Mouse (Mus musculus): ENCODE results near the gene Cnnm4. TPM values are rescaled to one million over a fixed set of nuclear protein-coding genes. Genes with fewer than 3 reads are reported as not detected.

Gene Cnnm4
- total and polyA plus RNA-seq, 2 experiments from 2014 or later: 10.0 to 18.5 TPM

- WGBS: 5% methylated on average over 1 of the region's 1 CpGs
- Histone ChIP-seq H3K4me2 (ENCODE audit: low read depth, low read length) (peak overlapping the region; percentile 87), H3K36me3 (ENCODE audit: insufficient read depth, low read length) (no peaks in the 10 kb centered on the region), H3K27ac (peak overlapping the region; percentile 97; the same call in 1 of the 2 replicates), H3K27me3 (ENCODE audit: insufficient read depth, low read length) (no peaks in the 10 kb centered on the region), H3K4me3 (ENCODE audit: low read length) (peak overlapping the region; percentile 93), H3K4me1 (ENCODE audit: insufficient read depth, low read length) (peaks cover 20% of the 10 kb centered on the region), H3K9ac (replicated peaks; ENCODE audit: low read length) (peak overlapping the region; percentile 83), H3K9me3 (ENCODE audit: low read length) (no peaks in the 10 kb centered on the region)
- no peak for ATAC-seq
- DNase-seq (ENCODE audit: low spot score): peak; percentile 52
- no peak for TF ChIP-seq CTCF (IDR thresholded peaks at IDR 0.05; ENCODE audit: low read depth)
These were observed 41.9 kb downstream of the Cnnm4 start for GRCm38 (mm10) chr1:36513310-36513709.

GRCm38 (mm10) chr1:36513718-36514117 lies 42.3 kb downstream of the Cnnm4 start:
- Histone ChIP-seq H3K4me2 (ENCODE audit: low read depth, low read length) (peak overlapping the region; percentile 87), H3K27me3 (ENCODE audit: insufficient read depth, low read length) (no peaks in the 10 kb centered on the region), H3K4me3 (ENCODE audit: low read length) (peak overlapping the region; percentile 93), H3K4me1 (ENCODE audit: insufficient read depth, low read length) (peaks cover 20% of the 10 kb centered on the region), H3K27ac (no peak overlapping the region), H3K9me3 (ENCODE audit: low read length) (no peaks in the 10 kb centered on the region), H3K36me3 (ENCODE audit: insufficient read depth, low read length) (0 out of 2 replicates have a peak, but pooled peaks cover 2% of the 10 kb centered on the region), H3K9ac (replicated peaks; ENCODE audit: low read length) (no peak overlapping the region)
- TF ChIP-seq CTCF (IDR thresholded peaks at IDR 0.05; ENCODE audit: low read depth): peak; percentile 74
- 17% methylated on average over 2 of the region's 2 CpGs for WGBS
- ATAC-seq: no peak
- DNase-seq (ENCODE audit: low spot score): peak; percentile 74

- Histone ChIP-seq H3K9me3 (ENCODE audit: low read length) (no peaks in the 10 kb centered on the region), H3K36me3 (ENCODE audit: insufficient read depth, low read length) (peaks cover 33% of the 10 kb centered on the region), H3K4me2 (ENCODE audit: low read depth, low read length) (no peak overlapping the region), H3K9ac (replicated peaks; ENCODE audit: low read length) (no peak overlapping the region), H3K27me3 (ENCODE audit: insufficient read depth, low read length) (no peaks in the 10 kb centered on the region), H3K4me3 (ENCODE audit: low read length) (no peak overlapping the region), H3K27ac (no peak overlapping the region), H3K4me1 (ENCODE audit: insufficient read depth, low read length) (peaks cover 18% of the 10 kb centered on the region)
- WGBS: 77% methylated on average over 3 of the region's 3 CpGs
- no peak for DNase-seq (ENCODE audit: low spot score)
- TF ChIP-seq CTCF (IDR thresholded peaks at IDR 0.05; ENCODE audit: low read depth): no peak
- no peak for ATAC-seq
These were observed 46.8 kb downstream of the Cnnm4 start for GRCm38 (mm10) chr1:36518259-36518658.

- no peak overlapping the region for H3K4me2 ChIP-seq (ENCODE audit: low read depth, low read length)
- H3K9ac ChIP-seq (replicated peaks; ENCODE audit: low read length): no peak overlapping the region
- DNase-seq (ENCODE audit: low spot score): no peak
- WGBS: 83% methylated on average over 11 of the region's 11 CpGs
- peaks cover 5% of the 10 kb centered on the region; the same call in 1 of the 2 replicates for H3K4me1 ChIP-seq (ENCODE audit: insufficient read depth, low read length)
- no peaks in the 10 kb centered on the region for H3K9me3 ChIP-seq (ENCODE audit: low read length)
- H3K27me3 ChIP-seq (ENCODE audit: insufficient read depth, low read length): no peaks in the 10 kb centered on the region
- H3K27ac ChIP-seq: no peak overlapping the region
- no peak for TF ChIP-seq CTCF (IDR thresholded peaks at IDR 0.05; ENCODE audit: low read depth)
- no peak overlapping the region for H3K4me3 ChIP-seq (ENCODE audit: low read length)
- no peak for ATAC-seq
- peaks cover 36% of the 10 kb centered on the region for H3K36me3 ChIP-seq (ENCODE audit: insufficient read depth, low read length)
These were observed 48.2 kb downstream of the Cnnm4 start for GRCm38 (mm10) chr1:36519626-36520025.

GRCm38 (mm10) chr1:36522210-36522609 lies 50.8 kb downstream of the Cnnm4 start:
- TF ChIP-seq CTCF (IDR thresholded peaks at IDR 0.05; ENCODE audit: low read depth): no peak
- no peak overlapping the region for H3K4me3 ChIP-seq (ENCODE audit: low read length)
- H3K4me1 ChIP-seq (ENCODE audit: insufficient read depth, low read length): no peaks in the 10 kb centered on the region
- no peaks in the 10 kb centered on the region for H3K27me3 ChIP-seq (ENCODE audit: insufficient read depth, low read length)
- H3K4me2 ChIP-seq (ENCODE audit: low read depth, low read length): no peak overlapping the region
- no peak overlapping the region for H3K9ac ChIP-seq (replicated peaks; ENCODE audit: low read length)
- WGBS: 90% methylated on average over 7 of the region's 7 CpGs
- H3K36me3 ChIP-seq (ENCODE audit: insufficient read depth, low read length): peaks cover 48% of the 10 kb centered on the region
- no peaks in the 10 kb centered on the region for H3K9me3 ChIP-seq (ENCODE audit: low read length)
- ATAC-seq (no peak), DNase-seq (ENCODE audit: low spot score) (no peak)
- H3K27ac ChIP-seq: no peak overlapping the region

GRCm38 (mm10) chr1:36523332-36524013 lies 52.1 kb downstream of the Cnnm4 start:
- Histone ChIP-seq H3K9ac (replicated peaks; ENCODE audit: low read length) (no peak overlapping the region), H3K9me3 (ENCODE audit: low read length) (no peaks in the 10 kb centered on the region), H3K4me1 (ENCODE audit: insufficient read depth, low read length) (no peaks in the 10 kb centered on the region), H3K36me3 (ENCODE audit: insufficient read depth, low read length) (peaks cover 48% of the 10 kb centered on the region), H3K27me3 (ENCODE audit: insufficient read depth, low read length) (no peaks in the 10 kb centered on the region), H3K4me2 (ENCODE audit: low read depth, low read length) (no peak overlapping the region), H3K4me3 (ENCODE audit: low read length) (no peak overlapping the region), H3K27ac (peak overlapping the region; percentile 20; the same call in 1 of the 2 replicates)
- peak; percentile 83 for DNase-seq (ENCODE audit: low spot score)
- WGBS: 32% methylated on average over 9 of the region's 9 CpGs
- TF ChIP-seq CTCF (IDR thresholded peaks at IDR 0.05; ENCODE audit: low read depth): no peak
- peak; percentile 49 for ATAC-seq

- Histone ChIP-seq H3K36me3 (ENCODE audit: insufficient read depth, low read length) (peaks cover 42% of the 10 kb centered on the region), H3K4me2 (ENCODE audit: low read depth, low read length) (no peak overlapping the region), H3K27ac (no peak overlapping the region), H3K4me3 (ENCODE audit: low read length) (no peak overlapping the region), H3K9ac (replicated peaks; ENCODE audit: low read length) (no peak overlapping the region), H3K27me3 (ENCODE audit: insufficient read depth, low read length) (no peaks in the 10 kb centered on the region), H3K9me3 (ENCODE audit: low read length) (no peaks in the 10 kb centered on the region), H3K4me1 (ENCODE audit: insufficient read depth, low read length) (no peaks in the 10 kb centered on the region)
- ATAC-seq (no peak), DNase-seq (ENCODE audit: low spot score) (no peak)
- no peak for TF ChIP-seq CTCF (IDR thresholded peaks at IDR 0.05; ENCODE audit: low read depth)
- 85% methylated on average over 5 of the region's 5 CpGs for WGBS
These were observed 52.6 kb downstream of the Cnnm4 start for GRCm38 (mm10) chr1:36524058-36524457.
